Mouse (Mus musculus) ES-Bruce4 (cell line): Measurements from ENCODE around the gene Olfr1196. TPM values are rescaled to one million over a fixed set of nuclear protein-coding genes. Genes with fewer than 3 reads are reported as not detected.

Experiments
- H3K27ac ChIP-seq: 2 replicates; pipeline ENCODE4 v1.5.1; 2012; ENCODE audit warnings: low read length, inconsistent platforms; ENCODE audit not compliant: insufficient read depth
- H3K27me3 ChIP-seq: 2 replicates; pipeline ENCODE4 v1.6.1; 2012; ENCODE audit warnings: mild to moderate bottlenecking, low read length, inconsistent platforms; ENCODE audit not compliant: control insufficient read depth, poor library complexity, insufficient read depth, severe bottlenecking
- H3K36me3 ChIP-seq: 2 replicates; pipeline ENCODE4 v1.6.1; 2012; ENCODE audit warnings: inconsistent platforms, mild to moderate bottlenecking, low read length, moderate library complexity; ENCODE audit not compliant: control insufficient read depth, poor library complexity, insufficient read depth, severe bottlenecking
- H3K4me1 ChIP-seq: one replicate; pipeline ENCODE4 v1.8.1; 2011; ENCODE audit warnings: low read length; ENCODE audit not compliant: control insufficient read depth, insufficient read depth
- H3K4me3 ChIP-seq: 2 replicates; pipeline ENCODE4 v1.5.1; 2011; ENCODE audit warnings: low read depth, mild to moderate bottlenecking, low read length
- H3K9ac ChIP-seq: 2 replicates; pipeline ENCODE4 v1.6.1; 2012; ENCODE audit warnings: low read depth, mild to moderate bottlenecking, inconsistent platforms; ENCODE audit not compliant: poor library complexity, severe bottlenecking
- H3K9me3 ChIP-seq: replicated peaks from 2 replicates; pipeline ENCODE4 v1.6.1; 2012; ENCODE audit warnings: mild to moderate bottlenecking, low read length, inconsistent platforms; ENCODE audit not compliant: control insufficient read depth, poor library complexity, insufficient read depth, severe bottlenecking
- CTCF ChIP-seq: IDR thresholded peaks from one replicate; pipeline ENCODE4 v1.8.1; 2011; ENCODE audit warnings: low read depth, low read length
- EP300 ChIP-seq: IDR thresholded peaks from 2 replicates; pipeline ENCODE4 v1.6.1; 2011; ENCODE audit warnings: low read depth, low read length; ENCODE audit not compliant: insufficient read depth
- POLR2A ChIP-seq: IDR thresholded peaks from one replicate; pipeline ENCODE4 v1.8.1; 2011; ENCODE audit warnings: low read length; ENCODE audit not compliant: insufficient read depth
- polyA plus RNA-seq: library from polyadenylated mRNA; stranded (reverse); fragments of >200 nt; gene quantifications from 2 replicates; pipeline ENCODE4 v1.2.4, GENCODE M21; 2011; ENCODE audit warnings: low read depth; ENCODE audit not compliant: missing spikeins, insufficient read depth, insufficient read length

Gene Olfr1196
- polyA plus RNA-seq, 1 experiment = not detected

GRCm38 (mm10) chr2:88648209-88648608 lies 56.2 kb downstream of the Olfr1196 start, which contains the start of gene Olfr1192-ps1:
Gene Olfr1192-ps1, plus strand, starts transcription at chr2:88648509.
- Histone ChIP-seq H3K4me3 (no peak within 1 kb of the TSS), H3K36me3 (no peaks in the 10 kb centered on the region), H3K4me1 (no peaks in the 10 kb centered on the region), H3K9me3 (no peaks in the 10 kb centered on the region), H3K27me3 (no peaks in the 10 kb centered on the region), H3K27ac (no peak within 1 kb of the TSS), H3K9ac (no peak within 1 kb of the TSS)
- no peak for TF ChIP-seq POLR2A
- no peak for TF ChIP-seq EP300
- no peak for TF ChIP-seq CTCF

Other genes with a start within 250 kb of the Olfr1196 start
- gene Olfr1183, start 249.7 kb downstream of the Olfr1196 start, polyA plus RNA-seq = not detected in 2 replicates
- not detected in 2 replicates for gene Olfr1184, start 221.0 kb downstream of the Olfr1196 start, polyA plus RNA-seq
- not detected in 2 replicates for gene Olfr1185-ps1, start 211.3 kb downstream of the Olfr1196 start, polyA plus RNA-seq
- not detected in 2 replicates for gene Olfr1186, start 186.0 kb downstream of the Olfr1196 start, polyA plus RNA-seq
- gene Olfr1188, start 147.7 kb downstream of the Olfr1196 start, polyA plus RNA-seq = not detected in 2 replicates
- gene Olfr1189, start 118.1 kb downstream of the Olfr1196 start, polyA plus RNA-seq = not detected in 2 replicates
- not detected in 2 replicates for gene Olfr1191-ps1, start 64.1 kb downstream of the Olfr1196 start, polyA plus RNA-seq
- gene Olfr1192-ps1, start 56.1 kb downstream of the Olfr1196 start, polyA plus RNA-seq = 0.12 TPM in 1 of 2 replicates, not detected in the other
- not detected in 2 replicates for gene Olfr1193, start 29.0 kb downstream of the Olfr1196 start, polyA plus RNA-seq
- gene Olfr1195, start 15.4 kb downstream of the Olfr1196 start, polyA plus RNA-seq = not detected in 2 replicates
- gene Olfr1197, start 27.8 kb upstream of the Olfr1196 start, polyA plus RNA-seq = not detected in 2 replicates
- 0.25 and 0.43 TPM in 2 replicates for gene Olfr1198, start 46.8 kb upstream of the Olfr1196 start, polyA plus RNA-seq
- 0.52 TPM in 1 of 2 replicates, not detected in the other for gene Olfr1199, start 55.9 kb upstream of the Olfr1196 start, polyA plus RNA-seq
- gene Olfr1200, start 65.9 kb upstream of the Olfr1196 start, polyA plus RNA-seq = not detected in 2 replicates
- not detected in 2 replicates for gene Olfr1201, start 88.4 kb upstream of the Olfr1196 start, polyA plus RNA-seq
- not detected in 2 replicates for gene Olfr1202, start 109.9 kb upstream of the Olfr1196 start, polyA plus RNA-seq
- gene Olfr1205, start 125.1 kb upstream of the Olfr1196 start, polyA plus RNA-seq = not detected in 2 replicates
- gene Olfr1204, start 144.7 kb upstream of the Olfr1196 start, polyA plus RNA-seq = not detected in 2 replicates
- gene Olfr1206, start 158.6 kb upstream of the Olfr1196 start, polyA plus RNA-seq = not detected in 2 replicates
- not detected in 2 replicates for gene Olfr1208, start 197.7 kb upstream of the Olfr1196 start, polyA plus RNA-seq
- not detected in 2 replicates for gene Olfr1209, start 210.6 kb upstream of the Olfr1196 start, polyA plus RNA-seq
- gene Olfr1211, start 233.5 kb upstream of the Olfr1196 start, polyA plus RNA-seq = not detected in 2 replicates
- gene Olfr1212, start 249.4 kb upstream of the Olfr1196 start, polyA plus RNA-seq = not detected in 2 replicates